Mouse (Mus musculus): ENCODE measurements at regions not wholly inside any gene's neighbourhood (a gene's known extent, or its start where the extent isn't known, plus 50 kb on each side); places are given as distances from the start of the nearest gene placed in this dataset.

DNA sequence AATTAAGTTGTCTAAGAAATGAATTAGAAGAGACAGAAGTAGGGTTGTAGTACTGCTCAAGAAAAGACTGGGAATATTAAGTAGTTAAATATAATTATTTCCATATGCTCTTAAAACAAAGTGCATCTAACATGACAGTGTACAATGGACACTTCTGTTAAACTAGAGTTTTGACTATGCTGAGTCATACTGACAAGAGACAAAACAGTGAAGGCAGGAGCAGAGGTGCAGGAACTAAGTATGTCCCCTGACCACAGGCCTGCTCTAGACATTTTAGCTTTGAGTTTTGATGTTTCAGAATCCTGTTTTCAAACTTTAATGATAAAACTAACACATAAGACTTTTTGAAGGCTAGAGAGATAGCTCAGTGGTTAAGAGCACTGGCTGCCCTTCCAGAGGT lies 123.6 kb downstream of the Mex3b start:
- TF ChIP-seq CTCF (IDR thresholded peaks at IDR 0.05; ENCODE audit: low read depth, low read length) = no peak
- Histone ChIP-seq H3K4me3 (ENCODE audit: insufficient read depth, low read depth, low read length) (no peak overlapping the region), H3K27ac (replicated peaks; ENCODE audit: insufficient read depth, low read depth, low read length) (no peak overlapping the region), H3K36me3 (ENCODE audit: control insufficient read depth, insufficient read depth, low read length) (no peaks in the 10 kb centered on the region), H3K27me3 (ENCODE audit: control insufficient read depth, insufficient read depth, low read length) (no peaks in the 10 kb centered on the region), H3K9ac (ENCODE audit: low read depth, low read length) (no peak overlapping the region), H3K4me1 (ENCODE audit: control insufficient read depth, insufficient read depth, low read length) (no peaks in the 10 kb centered on the region), H3K79me2 (ENCODE audit: control insufficient read depth, insufficient read depth, low read length) (no peaks in the 10 kb centered on the region)
- DNase-seq (ENCODE audit: extremely low read depth, low read depth, low spot score) = no peak

DNA sequence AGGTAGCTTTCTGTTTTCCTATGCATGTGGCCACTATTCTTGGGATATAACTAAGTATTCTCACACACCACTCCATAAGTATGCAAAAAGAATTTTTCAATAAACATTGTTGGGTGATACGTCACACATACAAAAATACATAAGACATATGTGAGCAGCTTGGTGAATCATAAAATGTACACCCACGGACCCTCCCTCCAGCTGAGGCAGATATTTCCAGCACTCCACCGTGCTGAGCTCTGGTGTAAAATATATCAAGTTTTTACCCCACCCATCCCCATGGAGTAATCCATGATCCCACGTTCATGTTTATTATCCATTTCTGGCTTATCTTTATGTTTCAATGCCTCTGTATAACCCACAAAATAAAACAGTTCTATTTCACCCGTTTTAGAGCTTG lies 126.0 kb downstream of the Mex3b start:
- TF ChIP-seq POLR2A (IDR thresholded peaks at IDR 0.05; ENCODE audit: extremely low read depth, insufficient read depth, low read length) = no peak
- no peak for TF ChIP-seq CTCF (IDR thresholded peaks at IDR 0.05; ENCODE audit: low read depth, low read length)
- Histone ChIP-seq H3K4me1 (ENCODE audit: control insufficient read depth, insufficient read depth, low read length) (no peaks in the 10 kb centered on the region), H3K27ac (replicated peaks; ENCODE audit: insufficient read depth, low read depth, low read length) (no peak overlapping the region), H3K36me3 (ENCODE audit: control insufficient read depth, insufficient read depth, low read length) (no peaks in the 10 kb centered on the region), H3K9ac (ENCODE audit: low read depth, low read length) (no peak overlapping the region), H3K27me3 (ENCODE audit: control insufficient read depth, insufficient read depth, low read length) (no peaks in the 10 kb centered on the region), H3K4me3 (ENCODE audit: insufficient read depth, low read depth, low read length) (no peak overlapping the region), H3K79me2 (ENCODE audit: control insufficient read depth, insufficient read depth, low read length) (no peaks in the 10 kb centered on the region)
- WGBS = 76% methylated on average over 5 of the region's 5 CpGs
- no peak for DNase-seq (ENCODE audit: extremely low read depth, low read depth, low spot score)

GRCm38 (mm10) chr7:82998848-82999247 lies 131.7 kb downstream of the Mex3b start:
- H3K79me2 ChIP-seq (ENCODE audit: control insufficient read depth, insufficient read depth, low read length) = no peaks in the 10 kb centered on the region
- WGBS = 80% methylated on average over 2 of the region's 2 CpGs
- no peak overlapping the region for H3K4me3 ChIP-seq (ENCODE audit: insufficient read depth, low read depth, low read length)
- H3K4me1 ChIP-seq (ENCODE audit: control insufficient read depth, insufficient read depth, low read length) = no peaks in the 10 kb centered on the region
- H3K27me3 ChIP-seq (ENCODE audit: control insufficient read depth, insufficient read depth, low read length) = no peaks in the 10 kb centered on the region
- H3K36me3 ChIP-seq (ENCODE audit: control insufficient read depth, insufficient read depth, low read length) = no peaks in the 10 kb centered on the region
- TF ChIP-seq CTCF (IDR thresholded peaks at IDR 0.05; ENCODE audit: low read depth, low read length) (no peak), POLR2A (IDR thresholded peaks at IDR 0.05; ENCODE audit: extremely low read depth, insufficient read depth, low read length) (no peak)
- no peak overlapping the region for H3K27ac ChIP-seq (replicated peaks; ENCODE audit: insufficient read depth, low read depth, low read length)
- no peak overlapping the region for H3K9ac ChIP-seq (ENCODE audit: low read depth, low read length)
- no peak for DNase-seq (ENCODE audit: extremely low read depth, low read depth, low spot score)

DNA sequence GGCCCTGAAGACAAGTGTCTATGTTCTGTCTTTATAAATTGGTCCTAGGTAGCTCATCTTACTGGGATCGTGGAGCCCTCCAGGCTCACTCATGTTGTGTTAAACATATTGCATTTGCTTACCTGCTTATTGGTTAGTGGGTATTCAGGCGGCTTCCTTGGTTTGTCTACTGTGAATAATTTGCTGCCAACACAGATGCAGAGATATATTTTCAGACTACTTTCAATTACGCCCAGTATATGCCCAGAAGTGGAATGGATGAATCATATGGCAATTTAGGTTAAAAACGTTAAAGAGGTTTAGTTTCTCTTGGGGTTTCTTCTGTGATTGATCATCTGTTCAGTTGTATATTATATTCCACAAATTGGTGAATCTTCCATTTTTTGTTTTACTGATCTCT lies 140.4 kb downstream of the Mex3b start:
- Histone ChIP-seq H3K27me3 (ENCODE audit: control insufficient read depth, insufficient read depth, low read length) (no peaks in the 10 kb centered on the region), H3K27ac (replicated peaks; ENCODE audit: insufficient read depth, low read depth, low read length) (no peak overlapping the region), H3K4me1 (ENCODE audit: control insufficient read depth, insufficient read depth, low read length) (no peaks in the 10 kb centered on the region), H3K79me2 (ENCODE audit: control insufficient read depth, insufficient read depth, low read length) (no peaks in the 10 kb centered on the region), H3K36me3 (ENCODE audit: control insufficient read depth, insufficient read depth, low read length) (no peaks in the 10 kb centered on the region), H3K4me3 (ENCODE audit: insufficient read depth, low read depth, low read length) (no peak overlapping the region), H3K9ac (ENCODE audit: low read depth, low read length) (no peak overlapping the region)
- no peak for DNase-seq (ENCODE audit: extremely low read depth, low read depth, low spot score)
- TF ChIP-seq CTCF (IDR thresholded peaks at IDR 0.05; ENCODE audit: low read depth, low read length) (no peak), POLR2A (IDR thresholded peaks at IDR 0.05; ENCODE audit: extremely low read depth, insufficient read depth, low read length) (no peak)
- 84% methylated on average over 4 of the region's 4 CpGs for WGBS

GRCm38 (mm10) chr7:83012145-83012544 lies 145.0 kb downstream of the Mex3b start:
- TF ChIP-seq CTCF (IDR thresholded peaks at IDR 0.05; ENCODE audit: low read depth, low read length) = no peak
- no peak for TF ChIP-seq POLR2A (IDR thresholded peaks at IDR 0.05; ENCODE audit: extremely low read depth, insufficient read depth, low read length)
- no peak overlapping the region for H3K4me3 ChIP-seq (ENCODE audit: insufficient read depth, low read depth, low read length)
- no peak overlapping the region for H3K27ac ChIP-seq (replicated peaks; ENCODE audit: insufficient read depth, low read depth, low read length)
- no peak overlapping the region for H3K9ac ChIP-seq (ENCODE audit: low read depth, low read length)
- no peaks in the 10 kb centered on the region for H3K27me3 ChIP-seq (ENCODE audit: control insufficient read depth, insufficient read depth, low read length)
- no peaks in the 10 kb centered on the region for H3K36me3 ChIP-seq (ENCODE audit: control insufficient read depth, insufficient read depth, low read length)
- H3K4me1 ChIP-seq (ENCODE audit: control insufficient read depth, insufficient read depth, low read length) = no peaks in the 10 kb centered on the region
- DNase-seq (ENCODE audit: extremely low read depth, low read depth, low spot score) = no peak
- 82% methylated on average over 2 of the region's 2 CpGs for WGBS
- H3K79me2 ChIP-seq (ENCODE audit: control insufficient read depth, insufficient read depth, low read length) = no peaks in the 10 kb centered on the region

- H3K27me3 ChIP-seq (ENCODE audit: control insufficient read depth, insufficient read depth, low read length) = no peaks in the 10 kb centered on the region
- no peaks in the 10 kb centered on the region for H3K36me3 ChIP-seq (ENCODE audit: control insufficient read depth, insufficient read depth, low read length)
- H3K27ac ChIP-seq (replicated peaks; ENCODE audit: insufficient read depth, low read depth, low read length) = no peak overlapping the region
- no peaks in the 10 kb centered on the region for H3K79me2 ChIP-seq (ENCODE audit: control insufficient read depth, insufficient read depth, low read length)
- H3K4me3 ChIP-seq (ENCODE audit: insufficient read depth, low read depth, low read length) = no peak overlapping the region
- TF ChIP-seq CTCF (IDR thresholded peaks at IDR 0.05; ENCODE audit: low read depth, low read length) = no peak
- TF ChIP-seq POLR2A (IDR thresholded peaks at IDR 0.05; ENCODE audit: extremely low read depth, insufficient read depth, low read length) = no peak
- no peaks in the 10 kb centered on the region for H3K4me1 ChIP-seq (ENCODE audit: control insufficient read depth, insufficient read depth, low read length)
- DNase-seq (ENCODE audit: extremely low read depth, low read depth, low spot score) = no peak
- no peak overlapping the region for H3K9ac ChIP-seq (ENCODE audit: low read depth, low read length)
- 66% methylated on average over 7 of the region's 7 CpGs for WGBS
These were observed 147.9 kb downstream of the Mex3b start for GRCm38 (mm10) chr7:83014725-83015690.

Data from liver, adult 2 months (tissue).